ENCODE assay signal across 8 mouse cellular contexts in genomic region chr1:74948784-74949665, GRCm38 (mm10). TPM values are rescaled to one million over a fixed set of nuclear protein-coding genes. Genes with fewer than 3 reads are reported as not detected.
A peak's percentile ranks its signal among the peaks of the same experiment; 100 is the strongest.
DNase-seq lines count a peak whose midpoint lies in the region; ATAC-seq lines count a peak whose summit lies in the region.

No protein-coding gene starts in this region.

- peak overlapping the region; percentile 66 for H3K9ac ChIP-seq in intestine, embryonic 15.5 days
- H3K9ac ChIP-seq in limb, embryonic 11.5 days (ENCODE audit: low read length): no peak overlapping the region
- no peak overlapping the region for H3K9ac ChIP-seq in midbrain, embryonic 11.5 days (ENCODE audit: low read length)
- H3K9ac ChIP-seq in stomach, embryonic 15.5 days: peak overlapping the region; percentile 9; the same call in 1 of the 2 replicates

- DNase-seq in ovary, postnatal 36 days (ENCODE audit: low spot score): peak; percentile 74
- no peak for DNase-seq in ovary, adult 18-20 months (ENCODE audit: low spot score)
- peak; percentile 84 to 89 for DNase-seq in cerebellum, postnatal 25 days
- peak; percentile 35 for DNase-seq in gastrocnemius, postnatal 25 days
- DNase-seq in limb, embryonic 11.5 days (ENCODE audit: low spot score): peak; percentile 79
- DNase-seq in midbrain, embryonic 11.5 days (ENCODE audit: low spot score, missing footprints): peak; percentile 96

- H3K27ac ChIP-seq in intestine, embryonic 15.5 days: peak overlapping the region; percentile 83
- H3K27ac ChIP-seq in limb, embryonic 11.5 days (replicated peaks; ENCODE audit: low read depth, low read length): no peak overlapping the region
- H3K27ac ChIP-seq in midbrain, embryonic 11.5 days (ENCODE audit: low read depth, low read length): no peak overlapping the region
- H3K27ac ChIP-seq in stomach, embryonic 15.5 days: peak overlapping the region; percentile 78; the same call in 1 of the 2 replicates

- H3K36me3 ChIP-seq in intestine, embryonic 15.5 days: 0 out of 2 replicates have a peak, but pooled peaks cover 3% of the 10 kb centered on the region
- H3K36me3 ChIP-seq in limb, embryonic 11.5 days (ENCODE audit: control insufficient read depth, insufficient read depth, low read length): no peaks in the 10 kb centered on the region
- no peaks in the 10 kb centered on the region for H3K36me3 ChIP-seq in midbrain, embryonic 11.5 days (ENCODE audit: control insufficient read depth, insufficient read depth, low read length)
- H3K36me3 ChIP-seq in stomach, embryonic 15.5 days: no peaks in the 10 kb centered on the region

- peaks cover 71% of the 10 kb centered on the region for H3K27me3 ChIP-seq in intestine, embryonic 15.5 days (replicated peaks)
- H3K27me3 ChIP-seq in limb, embryonic 11.5 days (ENCODE audit: control insufficient read depth, insufficient read depth, low read length): peaks cover 84% of the 10 kb centered on the region
- H3K27me3 ChIP-seq in midbrain, embryonic 11.5 days (ENCODE audit: control insufficient read depth, insufficient read depth, low read length): peaks cover 77% of the 10 kb centered on the region
- H3K27me3 ChIP-seq in stomach, embryonic 15.5 days (replicated peaks): peaks cover 80% of the 10 kb centered on the region

- peak overlapping the region; percentile 74 for H3K4me2 ChIP-seq in intestine, embryonic 15.5 days (replicated peaks)
- no peak overlapping the region for H3K4me2 ChIP-seq in limb, embryonic 11.5 days (ENCODE audit: low read depth, severe bottlenecking)
- H3K4me2 ChIP-seq in midbrain, embryonic 11.5 days: no peak overlapping the region
- peak overlapping the region; percentile 74 for H3K4me2 ChIP-seq in stomach, embryonic 15.5 days

- H3K4me1 ChIP-seq in intestine, embryonic 15.5 days (replicated peaks): peaks cover 24% of the 10 kb centered on the region
- H3K4me1 ChIP-seq in limb, embryonic 11.5 days (ENCODE audit: control insufficient read depth, insufficient read depth, low read length): peaks cover 9% of the 10 kb centered on the region
- peaks cover 16% of the 10 kb centered on the region for H3K4me1 ChIP-seq in midbrain, embryonic 11.5 days (ENCODE audit: control insufficient read depth, insufficient read depth, low read length)
- H3K4me1 ChIP-seq in stomach, embryonic 15.5 days: peaks cover 29% of the 10 kb centered on the region

- 2% methylated on average over 20 of the region's 20 CpGs for WGBS in intestine, embryonic 15.5 days
- WGBS in limb, embryonic 11.5 days: 3% methylated on average over 20 of the region's 20 CpGs
- WGBS in midbrain, embryonic 11.5 days: 2% methylated on average over 20 of the region's 20 CpGs
- WGBS in stomach, embryonic 15.5 days: 1% methylated on average over 20 of the region's 20 CpGs

- H3K9me3 ChIP-seq in intestine, embryonic 15.5 days: no peaks in the 10 kb centered on the region
- no peaks in the 10 kb centered on the region; the same call in 1 of the 2 replicates for H3K9me3 ChIP-seq in limb, embryonic 11.5 days (ENCODE audit: control insufficient read depth, low read length)
- no peaks in the 10 kb centered on the region for H3K9me3 ChIP-seq in midbrain, embryonic 11.5 days (ENCODE audit: control insufficient read depth, low read length)
- no peaks in the 10 kb centered on the region for H3K9me3 ChIP-seq in stomach, embryonic 15.5 days

- peak; percentile 65 for ATAC-seq in intestine, embryonic 15.5 days
- ATAC-seq in limb, embryonic 11.5 days (ENCODE audit: insufficient number of reproducible peaks, low FRiP score, low TSS enrichment, low read depth): no peak
- peak; percentile 54; the same call in 1 of the 2 replicates for ATAC-seq in midbrain, embryonic 11.5 days (ENCODE audit: low FRiP score)
- peak; percentile 20; the same call in 1 of the 2 replicates for ATAC-seq in stomach, embryonic 15.5 days (ENCODE audit: insufficient read depth, low FRiP score, low read depth)

- H3K4me3 ChIP-seq in intestine, embryonic 15.5 days (replicated peaks): peak overlapping the region; percentile 54
- no peak overlapping the region for H3K4me3 ChIP-seq in limb, embryonic 11.5 days (ENCODE audit: low read depth, low read length)
- H3K4me3 ChIP-seq in midbrain, embryonic 11.5 days (ENCODE audit: low read depth, low read length): no peak overlapping the region
- H3K4me3 ChIP-seq in stomach, embryonic 15.5 days (replicated peaks): peak overlapping the region; percentile 49

RNA-seq across cellular contexts. Expression of gene Ihh, which starts 2.4 kb away (rescaled TPM):
- under 1 TPM in 1 of 2 experiments, not detected in 1; 0.15 TPM for total RNA-seq in gastrocnemius, postnatal 25 days (2021)
- 29.1 and 30.9 TPM in 2 replicates for polyA plus RNA-seq in intestine, embryonic 15.5 days (2015; fragmentation: Nextera tagmentation; extraction: Ambion mirVana)
- polyA plus RNA-seq in limb, embryonic 11.5 days (2014; fragmentation: Nextera tagmentation; extraction: Ambion mirVana): 0.27 and 0.61 TPM in 2 replicates
- polyA plus RNA-seq in midbrain, embryonic 11.5 days (2014; fragmentation: Nextera tagmentation; extraction: Ambion mirVana): 0.22 TPM in 1 of 2 replicates, not detected in the other
- 24.3 and 31.0 TPM in 2 replicates for polyA plus RNA-seq in stomach, embryonic 15.5 days (2015; fragmentation: Nextera tagmentation; extraction: Ambion mirVana)

RNA-seq across cellular contexts. Expression of gene Cfap65, which starts 13.6 kb away (rescaled TPM):
- total RNA-seq in gastrocnemius, postnatal 25 days (2021): not detected
- polyA plus RNA-seq in intestine, embryonic 15.5 days (2015; fragmentation: Nextera tagmentation; extraction: Ambion mirVana): 0.08 and 0.19 TPM in 2 replicates
- not detected in 2 replicates for polyA plus RNA-seq in limb, embryonic 11.5 days (2014; fragmentation: Nextera tagmentation; extraction: Ambion mirVana)
- polyA plus RNA-seq in midbrain, embryonic 11.5 days (2014; fragmentation: Nextera tagmentation; extraction: Ambion mirVana): 0.03 and 0.04 TPM in 2 replicates
- 0.06 TPM in 1 of 2 replicates, not detected in the other for polyA plus RNA-seq in stomach, embryonic 15.5 days (2015; fragmentation: Nextera tagmentation; extraction: Ambion mirVana)

RNA-seq across cellular contexts. Expression of gene Cryba2, which starts 56.1 kb away (rescaled TPM):
- not detected for total RNA-seq in gastrocnemius, postnatal 25 days (2021)
- 1.7 and 3.0 TPM in 2 replicates for polyA plus RNA-seq in intestine, embryonic 15.5 days (2015; fragmentation: Nextera tagmentation; extraction: Ambion mirVana)
- polyA plus RNA-seq in limb, embryonic 11.5 days (2014; fragmentation: Nextera tagmentation; extraction: Ambion mirVana): not detected in 2 replicates
- 0.19 TPM in 1 of 2 replicates, not detected in the other for polyA plus RNA-seq in midbrain, embryonic 11.5 days (2014; fragmentation: Nextera tagmentation; extraction: Ambion mirVana)
- polyA plus RNA-seq in stomach, embryonic 15.5 days (2015; fragmentation: Nextera tagmentation; extraction: Ambion mirVana): 2.2 and 3.9 TPM in 2 replicates

Comparison
In these comparisons a context has a peak if more than half of its experiments do, and no peak if none do; other contexts are left out.
1. H3K27ac ChIP-seq: peak in intestine, embryonic 15.5 days (single experiment) and stomach, embryonic 15.5 days (single experiment); none in limb, embryonic 11.5 days (single experiment) and midbrain, embryonic 11.5 days (single experiment).
2. H3K4me2 ChIP-seq: peak in intestine, embryonic 15.5 days (single experiment) and stomach, embryonic 15.5 days (single experiment); none in limb, embryonic 11.5 days (single experiment) and midbrain, embryonic 11.5 days (single experiment).
3. H3K4me3 ChIP-seq: peak in intestine, embryonic 15.5 days (single experiment) and stomach, embryonic 15.5 days (single experiment); none in limb, embryonic 11.5 days (single experiment) and midbrain, embryonic 11.5 days (single experiment).
4. H3K9ac ChIP-seq: peak in intestine, embryonic 15.5 days (single experiment) and stomach, embryonic 15.5 days (single experiment); none in limb, embryonic 11.5 days (single experiment) and midbrain, embryonic 11.5 days (single experiment).
5. RNA of gene Ihh, which starts 2.4 kb away (polyA plus RNA-seq): 29.1 to 30.9 TPM in intestine, embryonic 15.5 days and 24.3 to 31.0 TPM in stomach, embryonic 15.5 days; 0.27 to 0.61 TPM in limb, embryonic 11.5 days and 0.22 TPM in midbrain, embryonic 11.5 days; every median in the first group is over 10 times any median in the second.